Mouse (Mus musculus): ENCODE data around the gene Eif4a2. TPM values are rescaled to one million over a fixed set of nuclear protein-coding genes. Genes with fewer than 3 reads are reported as not detected.
A peak's percentile ranks its signal among the peaks of the same experiment; 100 is the strongest.
"Not testable (repeated sequence)": the region's sequence is repeated elsewhere in the genome, so short reads cannot be mapped to it uniquely, and the experiment has no call there.

Eif4a2 gene
- total and polyA plus RNA-seq, 2 experiments from 2014 or later = 260 to 490 TPM

DNA sequence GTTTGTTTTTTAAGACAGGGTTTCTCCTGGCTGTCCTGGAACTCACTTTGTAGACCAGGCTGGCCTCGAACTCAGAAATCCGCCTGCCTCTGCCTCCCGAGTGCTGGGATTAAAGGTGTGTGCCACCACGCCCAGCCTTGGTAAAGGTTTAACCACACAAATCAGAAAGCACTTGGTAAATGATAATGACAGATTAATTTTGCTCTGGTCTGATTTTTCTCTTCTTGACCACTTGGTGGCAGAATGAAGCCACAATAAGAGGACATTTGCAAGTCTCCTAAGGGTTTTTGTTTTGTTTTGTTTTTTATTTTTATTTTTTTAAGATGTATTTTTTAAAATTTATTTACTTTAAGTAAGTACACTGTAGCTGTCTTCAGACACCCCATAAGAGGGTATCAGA lies 19.5 kb upstream of the Eif4a2 start:
- WGBS = 57% methylated on average over 4 of the region's 4 CpGs
- DNase-seq (ENCODE audit: low spot score) = peak; percentile 57
- not testable (repeated sequence) for H3K36me3 ChIP-seq (ENCODE audit: insufficient read depth, low read length); H3K9ac ChIP-seq (replicated peaks; ENCODE audit: low read length); H3K27me3 ChIP-seq (ENCODE audit: insufficient read depth, low read length); H3K27ac ChIP-seq; H3K4me1 ChIP-seq (ENCODE audit: insufficient read depth, low read length); H3K9me3 ChIP-seq (ENCODE audit: low read length); ATAC-seq; H3K4me2 ChIP-seq (ENCODE audit: low read depth, low read length); H3K4me3 ChIP-seq (ENCODE audit: low read length)
- peak; percentile 62 for TF ChIP-seq CTCF (IDR thresholded peaks at IDR 0.05; ENCODE audit: low read depth)

DNA sequence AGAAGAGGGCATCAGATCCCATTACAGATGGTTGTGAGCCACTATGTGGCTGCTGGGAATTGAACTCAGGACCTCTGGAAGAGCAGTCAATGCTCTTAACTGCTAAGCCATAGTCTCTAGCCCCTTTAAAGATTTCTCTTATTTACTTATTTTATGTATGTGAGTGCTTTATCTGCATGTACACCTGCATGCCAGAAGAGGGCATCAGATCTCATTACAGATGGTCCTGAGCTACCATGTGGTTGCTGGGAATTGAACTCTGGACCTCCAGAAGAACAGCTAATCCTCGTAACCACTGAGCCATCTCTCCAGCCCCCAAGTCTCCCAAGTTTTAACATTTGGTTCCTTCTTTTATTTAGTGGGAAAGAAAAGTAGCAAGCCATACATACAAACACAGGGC lies 18.8 kb upstream of the Eif4a2 start:
- not testable (repeated sequence) for H3K4me1 ChIP-seq (ENCODE audit: insufficient read depth, low read length); ATAC-seq; H3K9me3 ChIP-seq (ENCODE audit: low read length); H3K27me3 ChIP-seq (ENCODE audit: insufficient read depth, low read length); DNase-seq (ENCODE audit: low spot score); H3K27ac ChIP-seq; H3K9ac ChIP-seq (replicated peaks; ENCODE audit: low read length); H3K4me3 ChIP-seq (ENCODE audit: low read length); H3K36me3 ChIP-seq (ENCODE audit: insufficient read depth, low read length); H3K4me2 ChIP-seq (ENCODE audit: low read depth, low read length)
- 85% methylated on average over 1 of the region's 1 CpGs for WGBS

GRCm38 (mm10) chr16:23091345-23091744 lies 15.9 kb upstream of the Eif4a2 start:
- not testable (repeated sequence) for H3K9me3 ChIP-seq (ENCODE audit: low read length); H3K27me3 ChIP-seq (ENCODE audit: insufficient read depth, low read length); H3K36me3 ChIP-seq (ENCODE audit: insufficient read depth, low read length); H3K27ac ChIP-seq; H3K4me1 ChIP-seq (ENCODE audit: insufficient read depth, low read length); H3K9ac ChIP-seq (replicated peaks; ENCODE audit: low read length); H3K4me3 ChIP-seq (ENCODE audit: low read length); DNase-seq (ENCODE audit: low spot score); ATAC-seq; H3K4me2 ChIP-seq (ENCODE audit: low read depth, low read length)

- WGBS = 75% methylated on average over 13 of the region's 13 CpGs
- Histone ChIP-seq H3K9ac (replicated peaks; ENCODE audit: low read length) (no peak overlapping the region), H3K27ac (no peak overlapping the region), H3K27me3 (ENCODE audit: insufficient read depth, low read length) (no peaks in the 10 kb centered on the region), H3K9me3 (ENCODE audit: low read length) (no peaks in the 10 kb centered on the region), H3K4me1 (ENCODE audit: insufficient read depth, low read length) (no peaks in the 10 kb centered on the region), H3K4me2 (ENCODE audit: low read depth, low read length) (no peak overlapping the region), H3K4me3 (ENCODE audit: low read length) (no peak overlapping the region), H3K36me3 (ENCODE audit: insufficient read depth, low read length) (no peaks in the 10 kb centered on the region)
- no peak for ATAC-seq
- no peak for DNase-seq (ENCODE audit: low spot score)
- no peak for TF ChIP-seq CTCF (IDR thresholded peaks at IDR 0.05; ENCODE audit: low read depth)
Measured at GRCm38 (mm10) chr16:23093321-23093953, 13.8 kb upstream of the Eif4a2 start.

- no peaks in the 10 kb centered on the region for H3K36me3 ChIP-seq (ENCODE audit: insufficient read depth, low read length)
- no peak overlapping the region for H3K9ac ChIP-seq (replicated peaks; ENCODE audit: low read length)
- no peaks in the 10 kb centered on the region for H3K9me3 ChIP-seq (ENCODE audit: low read length)
- no peak for TF ChIP-seq CTCF (IDR thresholded peaks at IDR 0.05; ENCODE audit: low read depth)
- no peaks in the 10 kb centered on the region for H3K4me1 ChIP-seq (ENCODE audit: insufficient read depth, low read length)
- no peaks in the 10 kb centered on the region for H3K27me3 ChIP-seq (ENCODE audit: insufficient read depth, low read length)
- no peak overlapping the region for H3K4me2 ChIP-seq (ENCODE audit: low read depth, low read length)
- ATAC-seq (no peak), DNase-seq (ENCODE audit: low spot score) (no peak)
- H3K4me3 ChIP-seq (ENCODE audit: low read length) = no peak overlapping the region
- WGBS = 86% methylated on average over 6 of the region's 6 CpGs
- no peak overlapping the region for H3K27ac ChIP-seq
Measured at GRCm38 (mm10) chr16:23094136-23094535, 13.1 kb upstream of the Eif4a2 start.

DNA sequence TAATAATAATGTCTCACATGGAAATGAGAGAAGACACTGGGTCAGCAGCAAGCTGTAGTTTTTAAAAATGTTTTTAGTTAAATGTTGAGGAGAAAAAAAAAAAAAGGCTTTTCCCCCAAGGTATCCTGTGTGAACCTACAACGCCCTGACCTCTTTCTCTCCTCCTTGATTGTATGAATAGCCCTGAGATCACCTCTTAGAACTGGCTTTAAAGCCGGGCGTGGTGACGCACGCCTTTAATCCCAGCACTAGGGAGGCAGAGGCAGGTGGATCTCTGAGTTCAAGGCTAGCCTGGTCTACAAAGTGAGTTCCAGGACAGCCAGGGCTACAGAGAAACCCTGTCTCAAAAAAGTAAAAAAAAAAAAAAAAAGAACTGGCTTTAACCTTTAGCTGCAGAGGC lies 11.7 kb upstream of the Eif4a2 start:
- not testable (repeated sequence) for H3K4me2 ChIP-seq (ENCODE audit: low read depth, low read length); H3K27ac ChIP-seq; H3K4me1 ChIP-seq (ENCODE audit: insufficient read depth, low read length); DNase-seq (ENCODE audit: low spot score); H3K27me3 ChIP-seq (ENCODE audit: insufficient read depth, low read length); ATAC-seq; H3K9me3 ChIP-seq (ENCODE audit: low read length); H3K4me3 ChIP-seq (ENCODE audit: low read length); H3K9ac ChIP-seq (replicated peaks; ENCODE audit: low read length); H3K36me3 ChIP-seq (ENCODE audit: insufficient read depth, low read length)
- 97% methylated on average over 5 of the region's 5 CpGs for WGBS

DNA sequence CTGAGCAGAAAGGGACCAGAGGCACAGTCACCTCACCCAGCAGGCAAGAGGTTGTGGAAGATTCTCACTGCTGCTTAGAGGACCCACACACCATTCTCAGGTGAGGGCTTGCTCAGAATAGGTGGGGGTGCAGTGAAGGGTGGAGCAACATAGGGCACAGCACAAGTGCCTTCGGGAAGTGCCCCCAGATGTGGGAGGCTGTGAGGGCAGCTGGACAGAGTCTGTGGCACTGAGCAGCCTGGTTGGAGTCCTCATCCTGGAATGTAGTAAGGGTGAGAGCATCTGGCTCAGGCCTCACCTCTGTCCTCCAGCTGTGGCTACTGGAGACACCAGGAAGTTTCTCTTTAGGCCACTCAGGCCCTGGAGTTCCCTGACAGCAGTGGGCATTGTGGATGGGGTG lies 10.4 kb upstream of the Eif4a2 start:
- peak; percentile 24; the same call in 1 of the 2 replicates for ATAC-seq
- not testable (repeated sequence) for H3K4me1 ChIP-seq (ENCODE audit: insufficient read depth, low read length); H3K27me3 ChIP-seq (ENCODE audit: insufficient read depth, low read length); H3K36me3 ChIP-seq (ENCODE audit: insufficient read depth, low read length); H3K27ac ChIP-seq; H3K4me3 ChIP-seq (ENCODE audit: low read length); H3K4me2 ChIP-seq (ENCODE audit: low read depth, low read length); H3K9me3 ChIP-seq (ENCODE audit: low read length); H3K9ac ChIP-seq (replicated peaks; ENCODE audit: low read length); DNase-seq (ENCODE audit: low spot score)
- 85% methylated on average over 1 of the region's 1 CpGs for WGBS

DNA sequence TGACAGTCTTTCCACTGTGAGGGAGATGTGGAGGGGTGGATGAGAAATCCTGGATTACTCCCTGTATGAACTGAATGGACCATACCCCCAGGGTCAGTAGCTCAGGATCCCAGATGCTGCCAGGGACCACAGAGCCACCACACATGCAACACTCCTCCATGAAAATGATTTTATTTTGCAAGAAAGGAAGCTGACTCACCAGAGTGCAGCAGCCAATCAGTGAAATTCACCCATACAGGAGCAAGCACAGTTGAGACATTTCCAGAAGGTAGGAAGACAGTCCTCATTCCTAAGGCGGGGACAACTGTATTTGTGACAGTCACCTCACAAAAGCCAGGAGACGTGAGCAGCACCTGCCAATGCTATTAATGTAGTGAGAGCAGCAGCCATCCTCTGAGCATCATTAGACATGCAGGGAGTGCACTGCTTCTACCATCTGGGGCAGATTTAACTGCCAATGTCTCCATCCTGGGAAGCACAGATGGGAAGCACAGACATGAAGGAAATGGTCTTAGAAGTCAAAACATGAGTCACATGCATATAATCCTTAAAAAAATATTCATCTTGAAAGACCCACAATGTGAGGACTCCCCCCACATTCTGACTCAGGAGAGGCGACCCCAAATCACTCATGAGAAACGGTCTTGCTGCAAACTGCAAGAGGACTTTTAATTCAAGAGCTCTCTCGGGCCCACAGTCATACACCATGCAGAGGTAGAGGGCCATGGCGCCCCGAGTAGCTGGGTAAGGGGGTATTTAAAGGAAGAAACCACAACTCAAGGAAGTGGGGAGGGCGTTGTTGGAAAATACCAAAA lies 9.7 kb upstream of the Eif4a2 start:
- H3K27ac ChIP-seq; H3K4me2 ChIP-seq (ENCODE audit: low read depth, low read length); H3K36me3 ChIP-seq (ENCODE audit: insufficient read depth, low read length); H3K9me3 ChIP-seq (ENCODE audit: low read length); H3K4me3 ChIP-seq (ENCODE audit: low read length); H3K4me1 ChIP-seq (ENCODE audit: insufficient read depth, low read length); H3K9ac ChIP-seq (replicated peaks; ENCODE audit: low read length); H3K27me3 ChIP-seq (ENCODE audit: insufficient read depth, low read length); DNase-seq (ENCODE audit: low spot score): not testable (repeated sequence)
- WGBS = 82% methylated on average over 8 of the region's 8 CpGs
- 0 out of 2 replicates have a peak, but pooled peaks have one; percentile 4 for ATAC-seq

GRCm38 (mm10) chr16:23098105-23098452 lies 9.2 kb upstream of the Eif4a2 start:
- ATAC-seq = not testable (repeated sequence)
- 94% methylated on average over 1 of the region's 1 CpGs for WGBS

More at GRCm38 (mm10) chr16:23098105-23098452, 9.2 kb upstream of the Eif4a2 start:
- H3K27me3 ChIP-seq (ENCODE audit: insufficient read depth, low read length); H3K4me2 ChIP-seq (ENCODE audit: low read depth, low read length); H3K27ac ChIP-seq; H3K4me3 ChIP-seq (ENCODE audit: low read length); H3K36me3 ChIP-seq (ENCODE audit: insufficient read depth, low read length); H3K9ac ChIP-seq (replicated peaks; ENCODE audit: low read length); H3K4me1 ChIP-seq (ENCODE audit: insufficient read depth, low read length); H3K9me3 ChIP-seq (ENCODE audit: low read length); DNase-seq (ENCODE audit: low spot score): not testable (repeated sequence)
